Mouse (Mus musculus): ENCODE measurements around the gene Tceal1. TPM values are rescaled to one million over a fixed set of nuclear protein-coding genes. Genes with fewer than 3 reads are reported as not detected.

The Tceal1 gene
- 0.04 and 0.21 TPM in 2 replicates for polyA plus RNA-seq (2012)

GRCm38 (mm10) chrX:136707446-136708167 is at the start of gene Tceal1:
Tceal1 (plus strand) TSS chrX:136707982.

GRCm38 (mm10) chrX:136743459-136743858 is 35.7 kb downstream of the Tceal1 start, which contains the start of gene Morf4l2:
Morf4l2 (minus strand) TSS chrX:136743690.

Other genes with a start within 250 kb of the Tceal1 start
- not detected in 2 replicates for gene Kir3dl1, start 190.0 kb upstream of the Tceal1 start, polyA plus RNA-seq (2012)
- gene Kir3dl2, start 163.9 kb upstream of the Tceal1 start, polyA plus RNA-seq (2012): not detected in 2 replicates
- 2.1 and 2.5 TPM in 2 replicates for gene Tceal3, start 117.1 kb upstream of the Tceal1 start, polyA plus RNA-seq (2012)
- gene Morf4l2, start 35.7 kb downstream of the Tceal1 start, polyA plus RNA-seq (2012): 379 and 463 TPM in 2 replicates
- gene Glra4, start 72.2 kb downstream of the Tceal1 start, polyA plus RNA-seq (2012): not detected in 2 replicates
- gene Plp1, start 114.7 kb downstream of the Tceal1 start, polyA plus RNA-seq (2012): 0.19 and 0.30 TPM in 2 replicates
- not detected in 2 replicates for gene Rab9b, start 160.8 kb downstream of the Tceal1 start, polyA plus RNA-seq (2012)
- gene H2bfm, start 219.3 kb downstream of the Tceal1 start, polyA plus RNA-seq (2012): not detected in 2 replicates